14 mouse cellular contexts compared by ENCODE assay signal in the genomic region with DNA sequence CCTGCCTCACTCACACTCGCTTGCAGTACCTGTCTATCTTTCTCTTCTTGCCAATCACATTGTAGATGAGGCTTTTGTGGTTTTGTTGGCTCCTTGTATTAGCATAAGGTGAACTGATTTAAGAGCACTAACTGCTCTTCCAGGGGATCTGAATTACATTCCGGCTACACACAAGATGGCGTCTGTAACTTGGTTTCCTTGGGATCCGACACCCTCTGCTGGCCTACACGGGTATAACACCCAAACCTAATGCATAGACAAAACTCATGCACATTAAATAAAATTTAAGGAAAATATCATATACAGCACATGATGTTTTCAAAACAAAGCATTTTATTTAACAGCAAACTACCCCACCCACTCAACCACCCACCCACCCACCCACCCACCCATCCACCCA. TPM values are rescaled to one million over a fixed set of nuclear protein-coding genes. Genes with fewer than 3 reads are reported as not detected.
A peak's percentile ranks its signal among the peaks of the same experiment; 100 is the strongest.
DNase-seq lines count a peak whose midpoint lies in the region; ATAC-seq and TF ChIP-seq lines count a peak whose summit lies in the region.
"Had no signal": no experiment of that assay in that cellular context is flagged by ENCODE, and none has a peak within 500 bp of the region (broad histone marks: within the 10 kb centered on the region; RNA-seq: fewer than 3 reads in every experiment).

No protein-coding gene starts in this region.

- 69% methylated on average over 5 of the region's 5 CpGs for WGBS in limb, embryonic 11.5 days
- WGBS in limb, embryonic 10.5 days, result 74% methylated on average over 5 of the region's 5 CpGs
- 68% methylated on average over 5 of the region's 5 CpGs for WGBS in embryonic facial prominence, embryonic 10.5 days

- no peak overlapping the region for H3K4me2 ChIP-seq in limb, embryonic 11.5 days (ENCODE audit: low read depth, severe bottlenecking)
- H3K4me2 ChIP-seq: embryonic facial prominence, embryonic 12.5 days; heart, embryonic 13.5 days; intestine, embryonic 15.5 days had no signal

- no peaks in the 10 kb centered on the region for H3K36me3 ChIP-seq in limb, embryonic 11.5 days (ENCODE audit: control insufficient read depth, insufficient read depth, low read length)
- peaks cover 24% of the 10 kb centered on the region for H3K36me3 ChIP-seq in limb, embryonic 10.5 days
- H3K36me3 ChIP-seq in E14TG2a.4 (ENCODE audit: insufficient read depth, low read length), result peaks cover 70% of the 10 kb centered on the region
- H3K36me3 ChIP-seq in embryonic facial prominence, embryonic 10.5 days (replicated peaks), result peaks cover 3% of the 10 kb centered on the region; the same call in 1 of the 2 replicates
- H3K36me3 ChIP-seq: embryonic facial prominence, embryonic 12.5 days; intestine, embryonic 15.5 days had no signal

- no peaks in the 10 kb centered on the region for H3K4me1 ChIP-seq in limb, embryonic 11.5 days (ENCODE audit: control insufficient read depth, insufficient read depth, low read length)
- H3K4me1 ChIP-seq in limb, embryonic 10.5 days, result no peaks in the 10 kb centered on the region
- peaks cover 33% of the 10 kb centered on the region for H3K4me1 ChIP-seq in E14TG2a.4 (replicated peaks; ENCODE audit: low read depth, low read length)
- no peaks in the 10 kb centered on the region for H3K4me1 ChIP-seq in embryonic facial prominence, embryonic 10.5 days
- H3K4me1 ChIP-seq: embryonic facial prominence, embryonic 12.5 days; heart, embryonic 13.5 days; intestine, embryonic 15.5 days had no signal

- H3K27me3 ChIP-seq in limb, embryonic 11.5 days (ENCODE audit: control insufficient read depth, insufficient read depth, low read length), result no peaks in the 10 kb centered on the region
- no peaks in the 10 kb centered on the region for H3K27me3 ChIP-seq in limb, embryonic 10.5 days (ENCODE audit: low read depth, poor library complexity, severe bottlenecking)
- no peaks in the 10 kb centered on the region for H3K27me3 ChIP-seq in E14TG2a.4 (ENCODE audit: insufficient read depth, low read length)
- H3K27me3 ChIP-seq in embryonic facial prominence, embryonic 10.5 days (replicated peaks; ENCODE audit: low read depth, poor library complexity, severe bottlenecking), result no peaks in the 10 kb centered on the region
- H3K27me3 ChIP-seq: embryonic facial prominence, embryonic 12.5 days; heart, embryonic 13.5 days; intestine, embryonic 15.5 days had no signal

- no peak overlapping the region for H3K4me3 ChIP-seq in gastrocnemius, adult 2 months
- no peak overlapping the region for H3K4me3 ChIP-seq in limb, embryonic 11.5 days (ENCODE audit: low read depth, low read length)
- no peak overlapping the region for H3K4me3 ChIP-seq in limb, embryonic 10.5 days
- no peak overlapping the region for H3K4me3 ChIP-seq in E14TG2a.4 (replicated peaks; ENCODE audit: low read length)
- no peak overlapping the region for H3K4me3 ChIP-seq in embryonic facial prominence, embryonic 10.5 days
- H3K4me3 ChIP-seq: embryonic facial prominence, embryonic 12.5 days; heart, embryonic 13.5 days; intestine, embryonic 15.5 days had no signal

- H3K9me3 ChIP-seq in limb, embryonic 11.5 days (ENCODE audit: control insufficient read depth, low read length), result no peaks in the 10 kb centered on the region
- no peaks in the 10 kb centered on the region for H3K9me3 ChIP-seq in limb, embryonic 10.5 days (replicated peaks)
- no peaks in the 10 kb centered on the region for H3K9me3 ChIP-seq in E14TG2a.4 (ENCODE audit: low read length)
- no peaks in the 10 kb centered on the region for H3K9me3 ChIP-seq in embryonic facial prominence, embryonic 10.5 days
- H3K9me3 ChIP-seq: embryonic facial prominence, embryonic 12.5 days; heart, embryonic 13.5 days; intestine, embryonic 15.5 days had no signal

- no peak overlapping the region for H3K9ac ChIP-seq in limb, embryonic 11.5 days (ENCODE audit: low read length)
- H3K9ac ChIP-seq: embryonic facial prominence, embryonic 12.5 days; heart, embryonic 13.5 days; intestine, embryonic 15.5 days had no signal

- no peak for DNase-seq in gastrocnemius, adult 2 months
- no peak for DNase-seq in gastrocnemius, postnatal 25 days
- DNase-seq in limb, embryonic 11.5 days (ENCODE audit: low spot score), result peak; percentile 43
- DNase-seq in limb, embryonic 10.5 days (ENCODE audit: low spot score), result no peak
- peak; percentile 33 for DNase-seq in embryonic facial prominence, embryonic 10.5 days (ENCODE audit: low spot score)
- no peak for DNase-seq in urinary bladder, postnatal 4 days (ENCODE audit: low spot score in 2 of 2)
- DNase-seq in frontal cortex, postnatal 36 days (ENCODE audit: low spot score in 2 of 2), result no peak
- DNase-seq: cerebellum, adult 11 months had no signal

- peak; percentile 44 for TF ChIP-seq CTCF in gastrocnemius, adult 2 months (IDR thresholded peaks at IDR 0.05)
- TF ChIP-seq CTCF in E14TG2a.4 (conservative IDR thresholded peaks at IDR 0.05; ENCODE audit: low read length), result peak; percentile 46

- intact Hi-C loops in gastrocnemius, adult 2 months (cut with DNase I), result no loop called here

- ATAC-seq in limb, embryonic 11.5 days (ENCODE audit: insufficient number of reproducible peaks, low FRiP score, low TSS enrichment, low read depth), result no peak
- ATAC-seq: intestine, embryonic 15.5 days had no signal

- H3K27ac ChIP-seq in gastrocnemius, adult 2 months, result no peak overlapping the region
- no peak overlapping the region for H3K27ac ChIP-seq in limb, embryonic 11.5 days (replicated peaks; ENCODE audit: low read depth, low read length)
- no peak overlapping the region for H3K27ac ChIP-seq in limb, embryonic 10.5 days
- no peak overlapping the region for H3K27ac ChIP-seq in embryonic facial prominence, embryonic 10.5 days (replicated peaks)
- H3K27ac ChIP-seq: embryonic facial prominence, embryonic 12.5 days; heart, embryonic 13.5 days; intestine, embryonic 15.5 days had no signal

RNA-seq across cellular contexts. Expression of gene Gm26992, which starts 38.2 kb away (rescaled TPM):
- total RNA-seq in gastrocnemius, adult 2 months (2021), result not detected
- total RNA-seq in gastrocnemius, postnatal 25 days (2021), result not detected
- polyA plus RNA-seq in limb, embryonic 11.5 days (2014; fragmentation: Nextera tagmentation; extraction: Ambion mirVana), result not detected in 2 replicates
- polyA plus RNA-seq in limb, embryonic 10.5 days (2016; fragmentation: Nextera tagmentation; extraction: Ambion mirVana), result not detected in 2 replicates
- polyA plus RNA-seq in embryonic facial prominence, embryonic 10.5 days (2016; fragmentation: Nextera tagmentation; extraction: Ambion mirVana), result not detected in 2 replicates
- total RNA-seq: adrenal gland, adult 18-20 months; left cerebral cortex, adult 8-10 months had no signal
- polyA plus RNA-seq: embryonic facial prominence, embryonic 12.5 days; heart, embryonic 13.5 days; intestine, embryonic 15.5 days had no signal

RNA-seq across cellular contexts. Expression of gene Tsx, which starts 45.8 kb away (rescaled TPM):
- not detected for total RNA-seq in gastrocnemius, adult 2 months (2021)
- total RNA-seq in gastrocnemius, postnatal 25 days (2021), result not detected
- polyA plus RNA-seq in limb, embryonic 11.5 days (2014; fragmentation: Nextera tagmentation; extraction: Ambion mirVana), result 0.44 TPM in 1 of 2 replicates, not detected in the other
- 0.44 and 0.48 TPM in 2 replicates for polyA plus RNA-seq in limb, embryonic 10.5 days (2016; fragmentation: Nextera tagmentation; extraction: Ambion mirVana)
- 0.44 TPM in 1 of 2 replicates, not detected in the other for polyA plus RNA-seq in embryonic facial prominence, embryonic 10.5 days (2016; fragmentation: Nextera tagmentation; extraction: Ambion mirVana)
- total RNA-seq: left cerebral cortex, adult 8-10 months had no signal
- polyA plus RNA-seq: embryonic facial prominence, embryonic 12.5 days; heart, embryonic 13.5 days had no signal

Comparison
In these comparisons a context has a peak if more than half of its experiments do, and no peak if none do; other contexts are left out.
1. DNase-seq: peak in limb, embryonic 11.5 days (single experiment) and embryonic facial prominence, embryonic 10.5 days (single experiment); none in gastrocnemius, adult 2 months (single experiment), gastrocnemius, postnatal 25 days (single experiment), limb, embryonic 10.5 days (single experiment), urinary bladder, postnatal 4 days (0 of 2) and frontal cortex, postnatal 36 days (0 of 2).